Mouse (Mus musculus): ENCODE measurements around the gene Herpud1. TPM values are rescaled to one million over a fixed set of nuclear protein-coding genes. Genes with fewer than 3 reads are reported as not detected.

The Herpud1 gene
- 86.2 and 93.4 TPM in 2 replicates for polyA plus RNA-seq (2012; ENCODE audit: insufficient read depth, insufficient read length, missing spikeins)

- H3K27ac ChIP-seq (ENCODE audit: insufficient read depth, low read depth, low read length): peak within 1 kb of the TSS; percentile 68
- no peak for TF ChIP-seq POLR2A (IDR thresholded peaks at IDR 0.05; ENCODE audit: borderline replicate concordance, low read depth, low read length)
- TF ChIP-seq CTCF (IDR thresholded peaks at IDR 0.05; ENCODE audit: low read depth, low read length): no peak
- 0 out of 2 replicates have a peak, but pooled peaks cover 8% of the 10 kb centered on the region for H3K4me1 ChIP-seq (ENCODE audit: control insufficient read depth, insufficient read depth, low read length)
- H3K4me3 ChIP-seq (ENCODE audit: insufficient read depth, low read length): peak within 1 kb of the TSS; percentile 75
Measured at GRCm38 (mm10) chr8:94386214-94387026, at the start of gene Herpud1. Gene Herpud1 (plus strand): TSS chr8:94386438.

- H3K4me3 ChIP-seq (ENCODE audit: insufficient read depth, low read length): no peak overlapping the region
- peaks cover 13% of the 10 kb centered on the region for H3K4me1 ChIP-seq (ENCODE audit: control insufficient read depth, insufficient read depth, low read length)
- no peak overlapping the region for H3K27ac ChIP-seq (ENCODE audit: insufficient read depth, low read depth, low read length)
- TF ChIP-seq CTCF (IDR thresholded peaks at IDR 0.05; ENCODE audit: low read depth, low read length) (no peak), POLR2A (IDR thresholded peaks at IDR 0.05; ENCODE audit: borderline replicate concordance, low read depth, low read length) (no peak)
Measured at GRCm38 (mm10) chr8:94337559-94337958, 48.7 kb upstream of the Herpud1 start.

GRCm38 (mm10) chr8:94340796-94341195, 45.4 kb upstream of the Herpud1 start:
- TF ChIP-seq POLR2A (IDR thresholded peaks at IDR 0.05; ENCODE audit: borderline replicate concordance, low read depth, low read length): no peak
- TF ChIP-seq CTCF (IDR thresholded peaks at IDR 0.05; ENCODE audit: low read depth, low read length): no peak
- Histone ChIP-seq H3K4me3 (ENCODE audit: insufficient read depth, low read length) (no peak overlapping the region), H3K4me1 (ENCODE audit: control insufficient read depth, insufficient read depth, low read length) (peaks cover 13% of the 10 kb centered on the region), H3K27ac (ENCODE audit: insufficient read depth, low read depth, low read length) (peak overlapping the region; percentile 20; the same call in 1 of the 2 replicates)

GRCm38 (mm10) chr8:94342691-94343090, 43.5 kb upstream of the Herpud1 start:
- Histone ChIP-seq H3K27ac (ENCODE audit: insufficient read depth, low read depth, low read length) (no peak overlapping the region), H3K4me1 (ENCODE audit: control insufficient read depth, insufficient read depth, low read length) (peaks cover 13% of the 10 kb centered on the region), H3K4me3 (ENCODE audit: insufficient read depth, low read length) (no peak overlapping the region)
- TF ChIP-seq CTCF (IDR thresholded peaks at IDR 0.05; ENCODE audit: low read depth, low read length) (no peak; the same call in 1 of the 2 replicates), POLR2A (IDR thresholded peaks at IDR 0.05; ENCODE audit: borderline replicate concordance, low read depth, low read length) (no peak)

- Histone ChIP-seq H3K4me1 (ENCODE audit: control insufficient read depth, insufficient read depth, low read length) (peaks cover 13% of the 10 kb centered on the region), H3K27ac (ENCODE audit: insufficient read depth, low read depth, low read length) (no peak overlapping the region), H3K4me3 (ENCODE audit: insufficient read depth, low read length) (no peak overlapping the region)
- TF ChIP-seq CTCF (IDR thresholded peaks at IDR 0.05; ENCODE audit: low read depth, low read length): no peak
- no peak for TF ChIP-seq POLR2A (IDR thresholded peaks at IDR 0.05; ENCODE audit: borderline replicate concordance, low read depth, low read length)
Measured at GRCm38 (mm10) chr8:94343290-94343689, 42.9 kb upstream of the Herpud1 start.

- no peak overlapping the region for H3K4me3 ChIP-seq (ENCODE audit: insufficient read depth, low read length)
- no peak for TF ChIP-seq CTCF (IDR thresholded peaks at IDR 0.05; ENCODE audit: low read depth, low read length)
- TF ChIP-seq POLR2A (IDR thresholded peaks at IDR 0.05; ENCODE audit: borderline replicate concordance, low read depth, low read length): no peak
- H3K27ac ChIP-seq (ENCODE audit: insufficient read depth, low read depth, low read length): no peak overlapping the region
- H3K4me1 ChIP-seq (ENCODE audit: control insufficient read depth, insufficient read depth, low read length): peaks cover 13% of the 10 kb centered on the region
Measured at GRCm38 (mm10) chr8:94343778-94344320, 42.4 kb upstream of the Herpud1 start.

GRCm38 (mm10) chr8:94345657-94346056, 40.6 kb upstream of the Herpud1 start:
- no peak overlapping the region for H3K4me3 ChIP-seq (ENCODE audit: insufficient read depth, low read length)
- H3K27ac ChIP-seq (ENCODE audit: insufficient read depth, low read depth, low read length): no peak overlapping the region

GRCm38 (mm10) chr8:94346264-94346663, 40.0 kb upstream of the Herpud1 start:
- Histone ChIP-seq H3K27ac (ENCODE audit: insufficient read depth, low read depth, low read length) (no peak overlapping the region), H3K4me3 (ENCODE audit: insufficient read depth, low read length) (no peak overlapping the region), H3K4me1 (ENCODE audit: control insufficient read depth, insufficient read depth, low read length) (peaks cover 5% of the 10 kb centered on the region)
- TF ChIP-seq POLR2A (IDR thresholded peaks at IDR 0.05; ENCODE audit: borderline replicate concordance, low read depth, low read length) (no peak), CTCF (IDR thresholded peaks at IDR 0.05; ENCODE audit: low read depth, low read length) (no peak)

More at GRCm38 (mm10) chr8:94345657-94346056, 40.6 kb upstream of the Herpud1 start:
- H3K4me1 ChIP-seq (ENCODE audit: control insufficient read depth, insufficient read depth, low read length): peaks cover 9% of the 10 kb centered on the region
- TF ChIP-seq POLR2A (IDR thresholded peaks at IDR 0.05; ENCODE audit: borderline replicate concordance, low read depth, low read length) (no peak), CTCF (IDR thresholded peaks at IDR 0.05; ENCODE audit: low read depth, low read length) (no peak)

GRCm38 (mm10) chr8:94348425-94348824, 37.8 kb upstream of the Herpud1 start:
- Histone ChIP-seq H3K4me3 (ENCODE audit: insufficient read depth, low read length) (no peak overlapping the region), H3K27ac (ENCODE audit: insufficient read depth, low read depth, low read length) (no peak overlapping the region), H3K4me1 (ENCODE audit: control insufficient read depth, insufficient read depth, low read length) (no peaks in the 10 kb centered on the region)
- TF ChIP-seq POLR2A (IDR thresholded peaks at IDR 0.05; ENCODE audit: borderline replicate concordance, low read depth, low read length) (no peak), CTCF (IDR thresholded peaks at IDR 0.05; ENCODE audit: low read depth, low read length) (no peak)

GRCm38 (mm10) chr8:94354069-94354531, 32.1 kb upstream of the Herpud1 start:
- H3K27ac ChIP-seq (ENCODE audit: insufficient read depth, low read depth, low read length): no peak overlapping the region
- H3K4me3 ChIP-seq (ENCODE audit: insufficient read depth, low read length): no peak overlapping the region
- TF ChIP-seq POLR2A (IDR thresholded peaks at IDR 0.05; ENCODE audit: borderline replicate concordance, low read depth, low read length): no peak
- no peak for TF ChIP-seq CTCF (IDR thresholded peaks at IDR 0.05; ENCODE audit: low read depth, low read length)
- peaks cover 7% of the 10 kb centered on the region; the same call in 1 of the 2 replicates for H3K4me1 ChIP-seq (ENCODE audit: control insufficient read depth, insufficient read depth, low read length)

All from bone marrow macrophage, adult 2 months (primary cell).